Mouse (Mus musculus) erythroblast, embryonic 14.5 days (primary cell): ENCODE results near the gene Coro1b. TPM values are rescaled to one million over a fixed set of nuclear protein-coding genes. Genes with fewer than 3 reads are reported as not detected.

Source experiments
- H3K27me3 ChIP-seq: 2 replicates; pipeline ENCODE4 v1.6.1; 2012; ENCODE audit warnings: inconsistent platforms; ENCODE audit not compliant: control insufficient read depth
- H3K36me3 ChIP-seq: 2 replicates; pipeline ENCODE4 v1.6.1; 2012; ENCODE audit warnings: mild to moderate bottlenecking, inconsistent platforms; ENCODE audit not compliant: control insufficient read depth
- H3K4me1 ChIP-seq: 2 replicates; pipeline ENCODE4 v1.6.1; 2012; ENCODE audit warnings: inconsistent platforms; ENCODE audit not compliant: control insufficient read depth
- H3K4me3 ChIP-seq: replicated peaks from 2 replicates; pipeline ENCODE3; 2012; ENCODE audit warnings: moderate library complexity, mild to moderate bottlenecking, inconsistent platforms
- H3K9me3 ChIP-seq: 2 replicates; pipeline ENCODE4 v1.6.1; 2012; ENCODE audit warnings: low read length, inconsistent platforms, mixed read lengths; ENCODE audit not compliant: control insufficient read depth
- GATA1 ChIP-seq: IDR thresholded peaks from 2 replicates; pipeline ENCODE4 v1.6.1; 2012; ENCODE audit warnings: low read length, inconsistent platforms, mixed read lengths
- TAL1 ChIP-seq: IDR thresholded peaks from 3 replicates; pipeline ENCODE4 v1.6.1; 2012; ENCODE audit warnings: low read length, inconsistent platforms, mixed read lengths
- polyA plus RNA-seq: library from polyadenylated mRNA; stranded (reverse); fragments of >175 nt; gene quantifications from 2 replicates; pipeline ENCODE4 v1.2.3, GENCODE M21; 2012

The Coro1b gene
- polyA plus RNA-seq, 1 experiment: 7.5 TPM

- no peak within 1 kb of the TSS for H3K4me3 ChIP-seq
- no peaks in the 10 kb centered on the region for H3K9me3 ChIP-seq
- H3K36me3 ChIP-seq: no peaks in the 10 kb centered on the region
- peaks cover 29% of the 10 kb centered on the region for H3K4me1 ChIP-seq
- peaks cover 31% of the 10 kb centered on the region for H3K27me3 ChIP-seq
- TF ChIP-seq TAL1 (no peak), GATA1 (no peak)
Measured at GRCm38 (mm10) chr19:4175368-4175947, 27.0 kb downstream of the Coro1b start, which contains the start of gene Carns1. Carns1 (minus strand) TSS chr19:4175479.

DNA sequence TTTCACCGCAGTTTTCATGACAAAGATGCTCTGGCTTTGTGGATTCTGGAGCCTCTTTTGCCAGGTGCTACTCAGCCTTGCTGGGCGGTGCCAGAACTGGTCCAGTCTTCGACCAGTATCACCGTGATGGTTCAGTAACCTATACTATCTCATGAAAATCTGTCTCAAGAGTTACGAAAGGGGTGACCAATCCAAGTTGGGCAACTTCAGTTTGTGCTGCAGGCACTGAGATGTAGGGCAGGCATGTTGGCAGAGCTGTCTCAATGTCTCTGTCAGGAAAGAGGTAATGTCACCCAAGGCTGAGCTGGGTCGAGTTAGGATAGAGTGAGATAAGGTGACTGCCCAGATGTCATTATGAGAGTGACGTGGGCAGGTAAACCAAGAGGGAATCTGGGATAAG, 32.0 kb downstream of the Coro1b start:
- Histone ChIP-seq H3K36me3 (no peaks in the 10 kb centered on the region), H3K4me1 (peaks cover 12% of the 10 kb centered on the region), H3K4me3 (no peak overlapping the region), H3K27me3 (peaks cover 17% of the 10 kb centered on the region), H3K9me3 (no peaks in the 10 kb centered on the region)
- TF ChIP-seq TAL1 (no peak), GATA1 (no peak)

GRCm38 (mm10) chr19:4181892-4182291, 33.5 kb downstream of the Coro1b start:
- H3K27me3 ChIP-seq: peaks cover 6% of the 10 kb centered on the region

GRCm38 (mm10) chr19:4183689-4184088, 35.3 kb downstream of the Coro1b start:
- H3K36me3 ChIP-seq: no peaks in the 10 kb centered on the region
- H3K27me3 ChIP-seq: no peaks in the 10 kb centered on the region; the same call in 1 of the 2 replicates
- no peak for TF ChIP-seq TAL1
- TF ChIP-seq GATA1: no peak
- no peak overlapping the region for H3K4me3 ChIP-seq
- H3K9me3 ChIP-seq: no peaks in the 10 kb centered on the region
- peaks cover 13% of the 10 kb centered on the region for H3K4me1 ChIP-seq

More at GRCm38 (mm10) chr19:4181892-4182291, 33.5 kb downstream of the Coro1b start:
- Histone ChIP-seq H3K9me3 (no peaks in the 10 kb centered on the region), H3K4me1 (peaks cover 9% of the 10 kb centered on the region), H3K4me3 (no peak overlapping the region), H3K36me3 (no peaks in the 10 kb centered on the region)
- TF ChIP-seq TAL1 (no peak), GATA1 (no peak)

GRCm38 (mm10) chr19:4184976-4185975, 36.9 kb downstream of the Coro1b start:
- peaks cover 13% of the 10 kb centered on the region for H3K4me1 ChIP-seq
- no peaks in the 10 kb centered on the region; the same call in 1 of the 2 replicates for H3K27me3 ChIP-seq
- TF ChIP-seq GATA1: no peak
- TF ChIP-seq TAL1: no peak
- H3K9me3 ChIP-seq: no peaks in the 10 kb centered on the region
- no peak overlapping the region for H3K4me3 ChIP-seq
- no peaks in the 10 kb centered on the region for H3K36me3 ChIP-seq

DNA sequence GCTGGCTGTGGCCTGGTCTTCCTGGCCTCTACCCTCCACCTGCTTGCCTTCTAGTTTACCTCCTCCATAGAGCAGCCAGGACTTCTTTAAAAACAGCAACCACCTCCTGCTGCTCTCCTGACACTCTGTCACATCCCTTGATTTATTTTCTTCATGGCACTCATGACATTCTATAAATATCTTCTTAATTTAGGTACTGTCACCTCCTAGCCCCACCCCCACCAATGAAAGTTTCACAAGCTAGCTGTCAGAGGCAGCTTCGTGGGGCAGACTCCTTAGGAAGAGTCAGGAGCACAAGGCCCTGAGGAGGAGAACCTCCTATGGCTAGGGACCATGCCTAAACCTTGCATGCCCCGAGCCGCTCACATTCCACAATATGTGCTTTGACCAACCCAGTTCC, 38.9 kb downstream of the Coro1b start:
- Histone ChIP-seq H3K4me1 (peaks cover 28% of the 10 kb centered on the region), H3K36me3 (no peaks in the 10 kb centered on the region), H3K4me3 (no peak overlapping the region), H3K9me3 (no peaks in the 10 kb centered on the region), H3K27me3 (no peaks in the 10 kb centered on the region; the same call in 1 of the 2 replicates)
- TF ChIP-seq TAL1: no peak
- no peak for TF ChIP-seq GATA1

- Histone ChIP-seq H3K9me3 (no peaks in the 10 kb centered on the region), H3K27me3 (no peaks in the 10 kb centered on the region; the same call in 1 of the 2 replicates), H3K4me3 (no peak overlapping the region), H3K36me3 (peaks cover 12% of the 10 kb centered on the region), H3K4me1 (peaks cover 46% of the 10 kb centered on the region)
- TF ChIP-seq TAL1 (no peak), GATA1 (no peak)
Measured at GRCm38 (mm10) chr19:4189051-4189620, 40.7 kb downstream of the Coro1b start.

DNA sequence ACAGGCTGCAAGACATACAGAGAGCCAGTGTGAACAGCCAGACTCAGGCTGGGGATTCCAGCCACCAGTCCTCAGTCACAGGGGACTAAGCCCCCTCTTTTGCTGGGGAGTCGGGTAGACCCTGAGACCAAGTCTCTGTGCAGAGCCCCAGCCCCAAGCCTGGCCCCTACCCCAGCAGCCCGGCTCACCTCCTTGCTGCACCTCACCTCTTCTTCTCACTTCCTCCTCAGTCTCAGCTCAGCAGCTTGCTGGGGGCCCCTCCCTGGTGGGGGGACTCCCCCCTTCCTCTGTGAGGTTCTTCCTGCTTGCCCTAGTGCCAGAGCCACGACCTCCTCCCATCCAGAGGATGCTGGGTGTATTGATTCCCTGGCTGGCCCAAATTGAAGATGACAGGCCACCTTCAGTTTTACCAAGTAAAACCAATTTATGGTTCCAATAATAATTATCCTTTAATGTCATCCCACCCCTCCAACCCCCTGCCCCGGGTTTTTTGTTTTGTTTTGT, 42.5 kb downstream of the Coro1b start, which contains the start of gene Tbc1d10c:
TSS of gene Tbc1d10c (minus strand) at position 454 of the 504 bp plus-strand sequence.
- H3K36me3 ChIP-seq: peaks cover 30% of the 10 kb centered on the region
- H3K4me1 ChIP-seq: peaks cover 42% of the 10 kb centered on the region

More for the DNA sequence above, 42.5 kb downstream of the Coro1b start, which contains the start of gene Tbc1d10c:
- Histone ChIP-seq H3K27me3 (no peaks in the 10 kb centered on the region), H3K9me3 (no peaks in the 10 kb centered on the region), H3K4me3 (peak within 1 kb of the TSS; percentile 86)
- no peak for TF ChIP-seq GATA1
- TF ChIP-seq TAL1: no peak
